Mouse (Mus musculus): ENCODE measurements around the gene Hspb11. TPM values are rescaled to one million over a fixed set of nuclear protein-coding genes. Genes with fewer than 3 reads are reported as not detected.

Hspb11 gene
- total RNA-seq, 4 experiments from 2014 or later = 16.2 to 23.9 (median 20.9) TPM

DNA sequence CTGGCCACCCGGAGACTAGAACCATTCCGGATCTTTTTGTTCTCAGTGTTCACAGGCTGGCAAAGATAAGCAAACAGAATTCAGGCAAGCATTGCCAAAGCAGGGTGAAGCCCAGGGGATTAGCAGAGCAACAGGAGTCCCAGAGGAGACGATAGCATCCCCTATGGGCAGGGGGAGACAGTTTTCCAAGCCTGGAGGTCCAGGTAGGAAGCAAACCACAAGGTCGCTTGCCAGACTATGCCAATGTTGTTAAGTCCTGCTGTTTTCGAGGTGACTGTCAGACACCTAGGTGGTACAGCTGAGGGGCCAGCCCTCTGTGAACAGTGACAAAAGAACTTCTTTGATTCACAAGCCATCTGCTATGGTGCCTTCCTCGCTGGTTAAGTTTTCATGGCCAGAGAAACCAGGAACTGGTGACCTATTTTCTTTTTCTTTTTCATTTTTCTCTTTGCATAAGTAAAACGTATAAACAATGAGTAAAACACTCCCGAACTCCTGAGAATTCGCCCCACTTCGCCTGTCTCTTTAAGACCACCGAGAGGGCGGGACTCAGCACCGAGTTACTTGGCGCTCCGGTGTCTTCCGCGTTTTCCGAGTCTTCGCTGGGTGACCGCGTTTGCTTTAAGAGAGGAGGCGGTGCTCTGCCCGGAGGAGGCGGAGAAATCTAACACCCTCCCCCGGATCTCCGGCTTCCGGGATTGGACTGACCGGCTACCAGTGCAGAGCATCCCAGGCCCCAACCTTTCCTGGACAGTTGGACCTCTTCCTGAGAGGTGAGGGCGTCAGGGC, 60.5 kb downstream of the Hspb11 start, which contains the start of gene Yipf1:
Gene Yipf1, plus strand, starts transcription at position 674 of the 789 bp plus-strand sequence.
- DNase-seq = peak; percentile 89

DNA sequence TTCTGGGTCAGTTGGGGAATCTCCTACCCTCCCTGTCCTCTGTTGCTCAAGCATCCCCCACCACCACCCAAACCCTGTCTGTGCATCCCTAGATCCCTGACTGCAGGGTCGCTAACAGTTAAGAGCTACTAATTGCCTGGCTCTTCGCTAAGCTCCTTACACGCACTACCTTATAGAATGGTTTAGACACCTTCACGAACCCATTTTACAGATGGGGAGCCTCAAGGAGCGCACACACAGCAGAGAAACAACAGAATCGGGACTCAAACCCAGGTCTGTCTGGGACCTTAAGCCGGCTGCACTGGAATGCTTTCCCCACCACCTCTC, 61.0 kb downstream of the Hspb11 start:
- no peak for DNase-seq

DNA sequence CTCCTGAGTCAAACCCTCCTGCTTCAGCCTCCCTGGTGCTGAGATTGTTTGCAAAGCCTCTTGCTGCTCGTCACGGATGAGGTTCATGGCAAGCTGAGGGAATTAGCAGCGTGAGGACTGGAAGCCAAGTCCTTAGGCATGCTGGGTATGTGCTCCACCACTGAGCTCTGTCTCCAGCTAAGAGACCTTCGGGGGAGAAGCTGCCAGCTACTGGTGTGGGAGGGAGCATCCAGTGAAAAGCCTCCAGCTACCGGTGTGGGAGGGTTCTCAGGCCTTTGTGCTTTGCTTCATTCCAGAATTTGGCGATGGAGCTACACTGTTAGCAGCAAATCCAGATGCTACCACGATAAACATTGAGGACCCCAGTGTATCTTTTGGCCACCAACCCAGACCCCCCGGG, 65.3 kb downstream of the Hspb11 start:
- no peak for DNase-seq

DNA sequence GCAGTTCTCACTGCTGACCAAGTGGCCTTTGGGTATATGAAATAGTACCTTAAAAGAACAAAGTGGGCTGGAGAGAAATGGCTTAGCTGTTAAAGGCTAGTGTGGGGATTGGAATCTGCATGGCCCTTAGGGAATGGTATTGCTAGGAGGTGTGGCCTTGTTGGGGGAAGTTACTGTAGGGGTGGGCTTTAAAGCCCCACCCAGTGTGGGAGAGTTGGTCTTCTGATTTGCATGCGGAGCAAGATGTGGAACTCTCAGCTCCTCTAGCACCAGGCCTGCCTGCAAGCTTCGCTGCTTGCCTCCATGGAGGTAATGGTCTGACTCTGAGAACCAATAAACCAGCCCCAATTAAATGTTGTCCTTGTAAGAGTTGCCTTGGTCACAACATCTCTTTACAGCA, 67.6 kb downstream of the Hspb11 start:
- no peak for DNase-seq

DNA sequence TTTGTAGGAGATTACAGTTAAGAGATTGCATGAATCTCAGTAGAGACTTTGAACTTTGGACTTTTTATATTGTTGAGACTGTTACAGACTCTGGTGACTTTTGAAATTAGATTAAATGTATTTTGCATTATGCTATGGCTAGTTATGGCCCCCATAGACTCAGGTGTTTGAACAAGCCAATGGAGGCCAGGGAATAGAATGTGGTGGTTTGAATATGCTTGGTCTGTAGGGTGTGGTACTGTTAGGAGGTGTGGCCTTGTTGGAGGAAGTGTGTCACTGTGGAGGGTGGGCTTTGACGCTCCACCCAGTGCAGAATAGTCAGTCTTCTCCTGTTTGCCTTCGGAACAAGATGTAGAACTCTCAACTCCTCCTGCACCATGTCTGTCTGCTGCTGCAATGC, 69.7 kb downstream of the Hspb11 start:
- DNase-seq = no peak

DNA sequence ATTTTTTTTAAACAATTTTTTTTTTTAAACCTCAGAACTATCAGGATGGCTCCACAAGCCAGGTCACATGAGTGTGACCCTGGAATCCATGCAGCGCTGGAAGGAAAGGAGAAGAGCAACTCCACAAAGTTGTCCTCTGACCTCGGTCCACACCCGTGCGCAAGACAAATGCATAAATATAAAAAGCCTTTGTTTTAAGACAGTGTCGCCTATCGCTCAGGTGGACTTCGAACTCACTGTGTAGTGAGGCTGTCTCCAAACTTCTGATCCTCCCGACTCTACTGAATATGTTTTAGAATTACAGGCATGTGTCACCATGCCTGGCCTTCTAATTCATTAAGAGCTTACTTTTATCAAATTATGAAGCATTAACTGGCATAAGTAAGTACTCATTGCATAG, 75.1 kb downstream of the Hspb11 start:
- DNase-seq = no peak

Other genes with a start within 250 kb of the Hspb11 start
- gene Mrpl37, start 186.7 kb upstream of the Hspb11 start, total RNA-seq (2022) = 100 to 1,000 TPM; 102 to 114 (median 112) TPM
- gene Cyb5rl, start 186.6 kb upstream of the Hspb11 start, total RNA-seq (2022) = 10 to 100 TPM; 28.6 to 43.4 (median 29.7) TPM
- under 1 TPM; 0.09 to 0.14 (median 0.12) TPM for gene Cdcp2, start 156.7 kb upstream of the Hspb11 start, total RNA-seq (2022)
- gene Tmem59, start 75.2 kb upstream of the Hspb11 start, total RNA-seq (2022) = 100 to 1,000 TPM; 451 to 533 (median 471) TPM
- gene Tceanc2, start 74.5 kb upstream of the Hspb11 start, total RNA-seq (2022) = 10 to 100 TPM; 23.3 to 31.5 (median 27.7) TPM
- not detected for gene Ldlrad1, start 44.4 kb upstream of the Hspb11 start, total RNA-seq (2022)
- 10 to 100 TPM; 24.4 to 36.1 (median 30.6) TPM for gene Lrrc42, start 61 bp upstream of the Hspb11 start, total RNA-seq (2022)
- gene Dio1, start 53.6 kb downstream of the Hspb11 start, total RNA-seq (2022) = not detected
- 10 to 100 TPM; 54.4 to 81.5 (median 68.7) TPM for gene Yipf1, start 60.8 kb downstream of the Hspb11 start, total RNA-seq (2022)
- gene Ndc1, start 114.2 kb downstream of the Hspb11 start, total RNA-seq (2022) = 10 to 100 TPM in 3 of 4 experiments, 1 to 10 TPM in 1; 8.9 to 15.1 (median 11.9) TPM
- 1 to 10 TPM in 1 of 4 experiments, under 1 TPM in 3; 0.32 to 2.6 (median 0.79) TPM for gene Glis1, start 181.0 kb downstream of the Hspb11 start, total RNA-seq (2022)

Data from adrenal gland, adult 8-10 months (tissue).